Mouse (Mus musculus): ENCODE results near the gene Rbfox2. TPM values are rescaled to one million over a fixed set of nuclear protein-coding genes. Genes with fewer than 3 reads are reported as not detected.
A peak's percentile ranks its signal among the peaks of the same experiment; 100 is the strongest.

The Rbfox2 gene
- polyA plus RNA-seq, 1 experiment, result 78.3 TPM

DNA sequence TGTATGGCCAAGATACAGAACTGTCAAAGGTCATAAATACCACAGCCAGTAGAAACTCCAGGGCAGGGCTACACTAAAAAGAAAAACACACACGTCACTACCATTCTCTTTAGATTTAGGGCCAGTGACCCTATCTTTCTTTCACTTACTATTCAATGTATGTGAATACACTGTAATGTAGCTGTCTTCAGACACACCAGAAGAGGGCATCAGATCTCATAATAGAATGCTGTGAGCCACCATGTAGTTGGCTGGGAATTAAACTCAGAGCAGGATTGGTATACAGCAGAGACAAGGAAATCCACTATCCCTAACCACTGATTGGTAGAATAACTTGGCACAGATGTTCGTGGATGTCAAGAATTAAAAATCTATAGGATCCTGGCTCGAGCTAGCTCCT is 76.7 kb downstream of the Rbfox2 start:
- no peak overlapping the region for H3K9ac ChIP-seq (ENCODE audit: low read depth, poor library complexity, severe bottlenecking)
- H3K27ac ChIP-seq (ENCODE audit: insufficient read depth, low read length), result no peak overlapping the region
- TF ChIP-seq EP300 (IDR thresholded peaks at IDR 0.05; ENCODE audit: insufficient read depth, low read depth, low read length) (no peak), CTCF (IDR thresholded peaks at IDR 0.05; ENCODE audit: low read depth, low read length) (no peak), POLR2A (IDR thresholded peaks at IDR 0.05; ENCODE audit: insufficient read depth, low read length) (no peak)
- H3K27me3 ChIP-seq (ENCODE audit: control insufficient read depth, insufficient read depth, low read length, poor library complexity, severe bottlenecking), result no peaks in the 10 kb centered on the region
- H3K4me1 ChIP-seq (ENCODE audit: control insufficient read depth, insufficient read depth, low read length), result no peaks in the 10 kb centered on the region
- no peak overlapping the region for H3K4me3 ChIP-seq (ENCODE audit: low read depth, low read length)
- H3K9me3 ChIP-seq (replicated peaks; ENCODE audit: control insufficient read depth, insufficient read depth, low read length, poor library complexity, severe bottlenecking), result no peaks in the 10 kb centered on the region
- H3K36me3 ChIP-seq (ENCODE audit: control insufficient read depth, insufficient read depth, low read length, poor library complexity, severe bottlenecking), result no peaks in the 10 kb centered on the region

- Histone ChIP-seq H3K27ac (ENCODE audit: insufficient read depth, low read length) (no peak overlapping the region), H3K4me3 (ENCODE audit: low read depth, low read length) (no peak overlapping the region), H3K27me3 (ENCODE audit: control insufficient read depth, insufficient read depth, low read length, poor library complexity, severe bottlenecking) (no peaks in the 10 kb centered on the region), H3K9me3 (replicated peaks; ENCODE audit: control insufficient read depth, insufficient read depth, low read length, poor library complexity, severe bottlenecking) (no peaks in the 10 kb centered on the region), H3K9ac (ENCODE audit: low read depth, poor library complexity, severe bottlenecking) (no peak overlapping the region), H3K36me3 (ENCODE audit: control insufficient read depth, insufficient read depth, low read length, poor library complexity, severe bottlenecking) (no peaks in the 10 kb centered on the region), H3K4me1 (ENCODE audit: control insufficient read depth, insufficient read depth, low read length) (no peaks in the 10 kb centered on the region)
- TF ChIP-seq CTCF (IDR thresholded peaks at IDR 0.05; ENCODE audit: low read depth, low read length) (no peak), POLR2A (IDR thresholded peaks at IDR 0.05; ENCODE audit: insufficient read depth, low read length) (no peak), EP300 (IDR thresholded peaks at IDR 0.05; ENCODE audit: insufficient read depth, low read depth, low read length) (no peak)
Observed at GRCm38 (mm10) chr15:77226831-77227354, 79.9 kb downstream of the Rbfox2 start.

DNA sequence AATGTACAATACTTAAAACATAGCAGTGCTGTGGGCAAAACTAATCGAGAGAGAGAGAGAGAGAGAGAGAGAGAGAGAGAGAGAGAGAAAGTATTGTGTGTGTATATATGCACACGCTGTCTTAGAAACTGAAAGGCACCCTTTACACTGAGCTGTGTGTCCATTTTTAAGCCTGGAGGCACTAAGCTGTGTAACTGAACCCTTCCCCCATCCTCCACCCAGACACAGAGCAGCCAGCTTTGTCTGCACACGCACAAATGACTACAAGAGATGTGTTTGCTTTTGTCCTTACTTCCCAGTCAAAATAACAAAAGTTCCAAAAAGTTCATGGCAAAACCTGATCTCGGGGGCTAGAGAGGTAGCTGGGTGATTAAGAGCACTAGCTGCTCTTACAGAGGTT is 80.9 kb downstream of the Rbfox2 start:
- Histone ChIP-seq H3K36me3 (ENCODE audit: control insufficient read depth, insufficient read depth, low read length, poor library complexity, severe bottlenecking) (no peaks in the 10 kb centered on the region), H3K9ac (ENCODE audit: low read depth, poor library complexity, severe bottlenecking) (no peak overlapping the region), H3K4me3 (ENCODE audit: low read depth, low read length) (no peak overlapping the region), H3K4me1 (ENCODE audit: control insufficient read depth, insufficient read depth, low read length) (no peaks in the 10 kb centered on the region), H3K27ac (ENCODE audit: insufficient read depth, low read length) (no peak overlapping the region), H3K27me3 (ENCODE audit: control insufficient read depth, insufficient read depth, low read length, poor library complexity, severe bottlenecking) (no peaks in the 10 kb centered on the region), H3K9me3 (replicated peaks; ENCODE audit: control insufficient read depth, insufficient read depth, low read length, poor library complexity, severe bottlenecking) (no peaks in the 10 kb centered on the region)
- TF ChIP-seq EP300 (IDR thresholded peaks at IDR 0.05; ENCODE audit: insufficient read depth, low read depth, low read length) (no peak), CTCF (IDR thresholded peaks at IDR 0.05; ENCODE audit: low read depth, low read length) (no peak), POLR2A (IDR thresholded peaks at IDR 0.05; ENCODE audit: insufficient read depth, low read length) (no peak)

DNA sequence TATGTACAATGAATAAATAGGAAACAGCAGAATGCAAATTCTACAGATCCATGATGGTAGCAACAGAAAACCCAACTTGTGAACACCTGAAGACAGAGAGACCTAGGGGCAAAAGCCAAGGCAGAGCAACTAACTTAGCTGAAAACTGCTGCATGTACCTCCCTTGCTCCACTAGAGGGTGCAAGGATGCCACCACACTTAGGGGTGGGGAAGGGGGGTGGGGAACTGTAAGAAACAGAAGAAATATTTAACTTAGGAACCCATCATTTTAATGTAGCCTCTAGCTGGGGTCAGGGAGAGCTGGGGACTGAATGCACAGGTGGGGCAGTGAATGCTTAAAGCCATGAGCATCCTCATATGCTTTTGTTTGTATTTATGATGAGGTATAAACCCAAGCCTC is 81.5 kb downstream of the Rbfox2 start:
- no peak overlapping the region for H3K27ac ChIP-seq (ENCODE audit: insufficient read depth, low read length)
- no peaks in the 10 kb centered on the region for H3K36me3 ChIP-seq (ENCODE audit: control insufficient read depth, insufficient read depth, low read length, poor library complexity, severe bottlenecking)
- no peak overlapping the region for H3K9ac ChIP-seq (ENCODE audit: low read depth, poor library complexity, severe bottlenecking)
- H3K4me1 ChIP-seq (ENCODE audit: control insufficient read depth, insufficient read depth, low read length), result no peaks in the 10 kb centered on the region
- H3K4me3 ChIP-seq (ENCODE audit: low read depth, low read length), result no peak overlapping the region
- peak; percentile 66 for TF ChIP-seq CTCF (IDR thresholded peaks at IDR 0.05; ENCODE audit: low read depth, low read length)
- no peak for TF ChIP-seq POLR2A (IDR thresholded peaks at IDR 0.05; ENCODE audit: insufficient read depth, low read length)
- no peaks in the 10 kb centered on the region for H3K27me3 ChIP-seq (ENCODE audit: control insufficient read depth, insufficient read depth, low read length, poor library complexity, severe bottlenecking)
- no peaks in the 10 kb centered on the region for H3K9me3 ChIP-seq (replicated peaks; ENCODE audit: control insufficient read depth, insufficient read depth, low read length, poor library complexity, severe bottlenecking)

- peaks cover 2% of the 10 kb centered on the region for H3K4me1 ChIP-seq (ENCODE audit: control insufficient read depth, insufficient read depth, low read length)
Observed at GRCm38 (mm10) chr15:77220833-77221232, 86.0 kb downstream of the Rbfox2 start.

DNA sequence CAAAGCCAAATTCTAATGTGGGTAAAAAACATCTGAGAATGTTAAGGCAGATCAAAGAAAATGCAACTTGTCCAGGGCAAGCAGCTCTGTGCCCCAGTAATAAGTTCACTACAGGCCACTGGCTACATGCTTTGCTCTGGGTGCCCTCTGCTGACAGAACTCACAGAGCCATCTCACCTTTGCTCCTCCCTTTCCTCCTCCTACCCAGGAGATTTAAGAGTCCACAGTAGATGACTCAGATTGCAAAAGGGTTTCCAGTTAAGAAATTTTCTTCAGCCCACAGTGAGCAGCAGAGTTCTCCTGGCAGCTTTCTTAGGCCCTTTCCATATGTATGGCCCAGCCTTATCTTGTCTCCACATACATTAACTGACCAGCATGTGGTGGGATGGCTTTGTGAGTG is 86.7 kb downstream of the Rbfox2 start:
- H3K27ac ChIP-seq (ENCODE audit: insufficient read depth, low read length), result peak overlapping the region; percentile 37; the same call in 1 of the 2 replicates
- TF ChIP-seq CTCF (IDR thresholded peaks at IDR 0.05; ENCODE audit: low read depth, low read length) (peak; percentile 65), POLR2A (IDR thresholded peaks at IDR 0.05; ENCODE audit: insufficient read depth, low read length) (no peak)

More at GRCm38 (mm10) chr15:77220833-77221232, 86.0 kb downstream of the Rbfox2 start:
- Histone ChIP-seq H3K27ac (ENCODE audit: insufficient read depth, low read length) (no peak overlapping the region), H3K4me3 (ENCODE audit: low read depth, low read length) (no peak overlapping the region), H3K27me3 (ENCODE audit: control insufficient read depth, insufficient read depth, low read length, poor library complexity, severe bottlenecking) (no peaks in the 10 kb centered on the region), H3K9ac (ENCODE audit: low read depth, poor library complexity, severe bottlenecking) (no peak overlapping the region), H3K36me3 (ENCODE audit: control insufficient read depth, insufficient read depth, low read length, poor library complexity, severe bottlenecking) (no peaks in the 10 kb centered on the region), H3K9me3 (replicated peaks; ENCODE audit: control insufficient read depth, insufficient read depth, low read length, poor library complexity, severe bottlenecking) (no peaks in the 10 kb centered on the region)
- TF ChIP-seq EP300 (IDR thresholded peaks at IDR 0.05; ENCODE audit: insufficient read depth, low read depth, low read length), result no peak

More for the DNA sequence above, 86.7 kb downstream of the Rbfox2 start:
- H3K9me3 ChIP-seq (replicated peaks; ENCODE audit: control insufficient read depth, insufficient read depth, low read length, poor library complexity, severe bottlenecking), result no peaks in the 10 kb centered on the region
- H3K27me3 ChIP-seq (ENCODE audit: control insufficient read depth, insufficient read depth, low read length, poor library complexity, severe bottlenecking), result no peaks in the 10 kb centered on the region
- peaks cover 9% of the 10 kb centered on the region for H3K4me1 ChIP-seq (ENCODE audit: control insufficient read depth, insufficient read depth, low read length)
- no peak overlapping the region for H3K9ac ChIP-seq (ENCODE audit: low read depth, poor library complexity, severe bottlenecking)
- no peak overlapping the region for H3K4me3 ChIP-seq (ENCODE audit: low read depth, low read length)
- no peaks in the 10 kb centered on the region for H3K36me3 ChIP-seq (ENCODE audit: control insufficient read depth, insufficient read depth, low read length, poor library complexity, severe bottlenecking)
